In the genomic region with DNA sequence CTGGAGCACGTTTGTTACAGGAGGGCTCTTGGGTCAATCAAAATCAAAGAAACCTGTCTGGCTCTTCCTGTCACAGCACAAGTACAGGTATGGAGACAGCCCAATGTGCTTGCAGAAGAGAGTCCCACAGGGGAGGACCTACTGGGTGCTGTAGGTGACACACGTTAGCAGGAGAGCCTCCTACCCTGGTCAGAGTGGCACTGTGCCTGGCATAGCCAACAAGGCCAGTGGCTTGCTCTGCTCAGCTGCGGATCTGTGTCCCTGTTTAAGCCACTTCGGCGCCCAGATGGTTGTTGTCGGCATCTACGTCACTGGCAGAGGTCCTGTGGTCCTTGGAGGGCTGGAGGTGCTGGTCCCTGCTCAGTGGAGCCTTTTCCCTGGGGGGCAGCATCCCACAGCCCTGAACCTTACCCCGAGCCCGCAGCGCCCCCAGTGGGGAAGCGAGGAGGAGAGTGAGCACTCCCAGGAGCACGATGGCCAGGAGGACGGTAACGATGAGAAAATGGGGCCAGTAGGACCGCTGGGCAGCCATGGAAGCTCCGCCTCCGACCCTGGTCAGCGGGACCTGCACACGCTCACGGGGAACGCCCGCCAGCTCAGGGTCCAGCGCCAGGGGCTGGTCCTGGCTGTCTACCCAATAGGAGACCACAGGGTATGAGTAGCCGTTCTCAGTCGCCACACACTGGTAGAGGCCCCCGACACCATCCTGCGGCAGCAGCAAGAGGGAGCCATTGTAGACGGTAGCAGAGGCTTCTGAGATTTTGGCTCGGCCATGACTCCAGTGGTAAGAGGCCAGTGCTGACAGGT, we compare ENCODE assay signal across 8 mouse cellular contexts. TPM values are rescaled to one million over a fixed set of nuclear protein-coding genes. Genes with fewer than 3 reads are reported as not detected.
A peak's percentile ranks its signal among the peaks of the same experiment; 100 is the strongest.
DNase-seq lines count a peak whose midpoint lies in the region; ATAC-seq and TF ChIP-seq lines count a peak whose summit lies in the region.

No protein-coding gene starts in this region.

- intact Hi-C loops in left cerebral cortex, adult 2 months (cut with DNase I): loop anchor here (1.0 kb wide), 1 partner anchor 26 kb away; a partner anchor contains a TSS

- H3K27ac ChIP-seq in forebrain, embryonic 12.5 days: peak overlapping the region; percentile 25; the same call in 1 of the 2 replicates
- H3K27ac ChIP-seq in left cerebral cortex, adult 2 months: peak overlapping the region; percentile 79
- no peak overlapping the region for H3K27ac ChIP-seq in testis, adult 2 months (ENCODE audit: control insufficient read depth, insufficient read depth, low read depth, low read length)

- TF ChIP-seq CTCF in left cerebral cortex, adult 2 months (IDR thresholded peaks at IDR 0.05): peak; percentile 56
- TF ChIP-seq CTCF in testis, adult 2 months (IDR thresholded peaks at IDR 0.05; ENCODE audit: control insufficient read depth, insufficient read depth, insufficient replicate concordance, low read depth, low read length): peak; percentile 24; the same call in 1 of the 2 replicates

- TF ChIP-seq POLR2A in testis, adult 2 months (IDR thresholded peaks at IDR 0.05; ENCODE audit: control insufficient read depth, low read depth, low read length): no peak

- H3K4me2 ChIP-seq in forebrain, embryonic 12.5 days: peak overlapping the region; percentile 54

- H3K36me3 ChIP-seq in forebrain, embryonic 12.5 days (replicated peaks): peaks cover 5% of the 10 kb centered on the region; the same call in 1 of the 2 replicates
- H3K36me3 ChIP-seq in testis, adult 2 months (ENCODE audit: control insufficient read depth, insufficient read depth, low read length): no peaks in the 10 kb centered on the region

- peak; percentile 86 for ATAC-seq in forebrain, embryonic 12.5 days (ENCODE audit: low FRiP score)
- peak; percentile 79 for ATAC-seq in megakaryocyte-erythroid progenitor cell, adult 5-6 weeks (replicated peaks; ENCODE audit: low FRiP score, low TSS enrichment, poor library complexity, severe bottlenecking)

- peak; percentile 63 for DNase-seq in layer of hippocampus, adult 11-12 months (ENCODE audit: low spot score)
- no peak for DNase-seq in layer of hippocampus, adult 9-10 months (ENCODE audit: low spot score)
- DNase-seq in cerebellum, adult 18-20 months: peak; percentile 82
- DNase-seq in heart, postnatal 4 days: peak; percentile 71
- DNase-seq in left cerebral cortex, adult 2 months (ENCODE audit: extremely low spot score in 1 of 2, low spot score in 2 of 2): peak; percentile 57 to 61

- peak overlapping the region; percentile 33 for H3K4me3 ChIP-seq in forebrain, embryonic 12.5 days (replicated peaks)
- peak overlapping the region; percentile 17; the same call in 1 of the 2 replicates for H3K4me3 ChIP-seq in left cerebral cortex, adult 2 months
- H3K4me3 ChIP-seq in testis, adult 2 months (ENCODE audit: control insufficient read depth, low read depth, low read length): peak overlapping the region; percentile 19

- H3K27me3 ChIP-seq in forebrain, embryonic 12.5 days: 0 out of 2 replicates have a peak, but pooled peaks cover 8% of the 10 kb centered on the region
- H3K27me3 ChIP-seq in testis, adult 2 months (ENCODE audit: control insufficient read depth, insufficient read depth, low read length): no peaks in the 10 kb centered on the region

- peaks cover 29% of the 10 kb centered on the region for H3K4me1 ChIP-seq in forebrain, embryonic 12.5 days
- H3K4me1 ChIP-seq in testis, adult 2 months (ENCODE audit: control insufficient read depth, insufficient read depth, low read length): peaks cover 10% of the 10 kb centered on the region

- H3K9ac ChIP-seq in forebrain, embryonic 12.5 days: peak overlapping the region; percentile 25; the same call in 1 of the 2 replicates

- 14% methylated on average over 29 of the region's 29 CpGs for WGBS in forebrain, embryonic 12.5 days

- H3K9me3 ChIP-seq in forebrain, embryonic 12.5 days: no peaks in the 10 kb centered on the region

RNA-seq across cellular contexts. Expression of a gene that starts 11.7 kb away (rescaled TPM):
- 22.7 and 24.9 TPM in 2 replicates for polyA plus RNA-seq in forebrain, embryonic 12.5 days (2016; fragmentation: Nextera tagmentation; extraction: Ambion mirVana)
- 10 to 100 TPM; 13.9 to 14.6 TPM for total RNA-seq in heart, postnatal 4 days (2021)
- total RNA-seq in left cerebral cortex, adult 2 months (2021): 10 to 100 TPM; 75.8 to 77.6 TPM
- total RNA-seq in megakaryocyte-erythroid progenitor cell, adult 5-6 weeks (2014; fragmentation: Nextera tagmentation): 28.0 and 30.2 TPM in 2 replicates
- total RNA-seq in megakaryocyte-erythroid progenitor cell, adult 5-6 weeks (2017): 18.9 and 31.7 TPM in 2 replicates
- polyA plus RNA-seq in testis, adult 2 months (2012; rRNA removed): 12.2 and 12.7 TPM in 2 replicates

RNA-seq across cellular contexts. Expression of a gene that starts 24.4 kb away (rescaled TPM):
- 15.3 and 16.0 TPM in 2 replicates for polyA plus RNA-seq in forebrain, embryonic 12.5 days (2016; fragmentation: Nextera tagmentation; extraction: Ambion mirVana)
- 1 to 10 TPM; 1.5 to 1.7 TPM for total RNA-seq in heart, postnatal 4 days (2021)
- 10 to 100 TPM; 68.7 to 71.2 TPM for total RNA-seq in left cerebral cortex, adult 2 months (2021)
- 2.6 and 4.1 TPM in 2 replicates for total RNA-seq in megakaryocyte-erythroid progenitor cell, adult 5-6 weeks (2014; fragmentation: Nextera tagmentation)
- total RNA-seq in megakaryocyte-erythroid progenitor cell, adult 5-6 weeks (2017): 1.1 and 2.1 TPM in 2 replicates
- 58.9 and 66.2 TPM in 2 replicates for polyA plus RNA-seq in testis, adult 2 months (2012; rRNA removed)

RNA-seq across cellular contexts. Expression of a gene that starts 26.5 kb away (rescaled TPM):
- polyA plus RNA-seq in forebrain, embryonic 12.5 days (2016; fragmentation: Nextera tagmentation; extraction: Ambion mirVana): 119 and 120 TPM in 2 replicates
- 10 to 100 TPM; 87.5 to 88.0 TPM for total RNA-seq in heart, postnatal 4 days (2021)
- 1 to 10 TPM; 6.5 to 6.6 TPM for total RNA-seq in left cerebral cortex, adult 2 months (2021)
- 188 and 207 TPM in 2 replicates for total RNA-seq in megakaryocyte-erythroid progenitor cell, adult 5-6 weeks (2014; fragmentation: Nextera tagmentation)
- total RNA-seq in megakaryocyte-erythroid progenitor cell, adult 5-6 weeks (2017): 87.9 and 145 TPM in 2 replicates
- 27.5 and 27.9 TPM in 2 replicates for polyA plus RNA-seq in testis, adult 2 months (2012; rRNA removed)

RNA-seq across cellular contexts. Expression of a gene that starts 52.3 kb away (rescaled TPM):
- polyA plus RNA-seq in forebrain, embryonic 12.5 days (2016; fragmentation: Nextera tagmentation; extraction: Ambion mirVana): not detected in 2 replicates
- total RNA-seq in heart, postnatal 4 days (2021): not detected
- 1 to 10 TPM; 1.4 to 1.6 TPM for total RNA-seq in left cerebral cortex, adult 2 months (2021)
- 2.8 TPM in 1 of 2 replicates, not detected in the other for total RNA-seq in megakaryocyte-erythroid progenitor cell, adult 5-6 weeks (2014; fragmentation: Nextera tagmentation)
- not detected in 2 replicates for total RNA-seq in megakaryocyte-erythroid progenitor cell, adult 5-6 weeks (2017)
- not detected in 2 replicates for polyA plus RNA-seq in testis, adult 2 months (2012; rRNA removed)

RNA-seq across cellular contexts. Expression of a gene that starts 58.1 kb away (rescaled TPM):
- not detected in 2 replicates for polyA plus RNA-seq in forebrain, embryonic 12.5 days (2016; fragmentation: Nextera tagmentation; extraction: Ambion mirVana)
- not detected for total RNA-seq in heart, postnatal 4 days (2021)
- total RNA-seq in left cerebral cortex, adult 2 months (2021): 1 to 10 TPM in 1 of 2 experiments, not detected in 1; 1.1 TPM
- total RNA-seq in megakaryocyte-erythroid progenitor cell, adult 5-6 weeks (2014; fragmentation: Nextera tagmentation): not detected in 2 replicates
- total RNA-seq in megakaryocyte-erythroid progenitor cell, adult 5-6 weeks (2017): not detected in 2 replicates
- polyA plus RNA-seq in testis, adult 2 months (2012; rRNA removed): 0.31 and 0.42 TPM in 2 replicates

Comparison
In these comparisons a context has a peak if more than half of its experiments do, and no peak if none do; other contexts are left out.
1. RNA of a gene that starts 24.4 kb away (total RNA-seq): 68.7 to 71.2 TPM in left cerebral cortex, adult 2 months; 1.1 to 4.1 TPM in megakaryocyte-erythroid progenitor cell, adult 5-6 weeks and 1.5 to 1.7 TPM in heart, postnatal 4 days; every median in the first group is over 10 times any median in the second.
2. RNA of a gene that starts 26.5 kb away (total RNA-seq): 87.9 to 207 TPM in megakaryocyte-erythroid progenitor cell, adult 5-6 weeks and 87.5 to 88.0 TPM in heart, postnatal 4 days; 6.5 to 6.6 TPM in left cerebral cortex, adult 2 months; every median in the first group is over 10 times any median in the second.
3. Peak in every context shown above with its lines, with median percentiles within 50 percentile points of each other: H3K4me3 ChIP-seq.